Mouse (Mus musculus) forebrain, postnatal 0 days (tissue): ENCODE results near the gene Rab10. TPM values are rescaled to one million over a fixed set of nuclear protein-coding genes. Genes with fewer than 3 reads are reported as not detected.
A peak's percentile ranks its signal among the peaks of the same experiment; 100 is the strongest.

Source experiments
- ATAC-seq: fragments of 200-750 bp; cut with Nextera tagmentation; 2 replicates; pipeline ENCODE4 v1.8.0; 2017; ENCODE audit warnings: mild to moderate bottlenecking, moderate library complexity
- DNase-seq: peaks from one replicate; pipeline ENCODE4 v3.0.0-alpha.2; 2015
- H3K27ac ChIP-seq: fragments of 300-500 bp; sonication (generic); 2 replicates; pipeline ENCODE4 v1.5.1; 2014; ENCODE audit warnings: low read depth, mild to moderate bottlenecking, antibody characterized with exemption, low read length, moderate library complexity, mixed read lengths
- H3K27me3 ChIP-seq: fragments of 300-500 bp; sonication (generic); 2 replicates; pipeline ENCODE4 v1.6.1; 2014; ENCODE audit warnings: mild to moderate bottlenecking, low read length, mixed read lengths; ENCODE audit not compliant: insufficient read depth
- H3K36me3 ChIP-seq: fragments of 300-500 bp; sonication (generic); 2 replicates; pipeline ENCODE4 v1.6.1; 2014; ENCODE audit warnings: mild to moderate bottlenecking, moderate library complexity; ENCODE audit not compliant: insufficient read depth
- H3K4me1 ChIP-seq: fragments of 300-500 bp; sonication (generic); 2 replicates; pipeline ENCODE4 v1.6.1; 2014; ENCODE audit warnings: antibody characterized with exemption; ENCODE audit not compliant: insufficient read depth
- H3K4me2 ChIP-seq: fragments of 300-500 bp; sonication (generic); 2 replicates; pipeline ENCODE4 v1.6.1; 2014; ENCODE audit warnings: low read depth, mild to moderate bottlenecking, moderate library complexity
- H3K4me3 ChIP-seq: fragments of 300-500 bp; sonication (generic); 2 replicates; pipeline ENCODE4 v1.5.1; 2014; ENCODE audit warnings: low read depth, low read length, mixed read lengths
- H3K9ac ChIP-seq: fragments of 300-500 bp; sonication (generic); 2 replicates; pipeline ENCODE4 v1.6.1; 2014; ENCODE audit warnings: mild to moderate bottlenecking
- H3K9me3 ChIP-seq: fragments of 300-500 bp; sonication (generic); 2 replicates; pipeline ENCODE4 v1.6.1; 2016; ENCODE audit warnings: low read length
- CTCF ChIP-seq: sonication (generic); IDR thresholded peaks from 2 replicates; pipeline ENCODE4 v1.5.1; 2016; ENCODE audit warnings: antibody characterized with exemption, control low read depth, low read depth
- WGBS: fragments of 180-500 bp; shearing (Covaris S2); extraction: QIAGEN DNeasy Blood & Tissue Kit; methylation state at CpG from one replicate; pipeline ENCODE4 v1.1.7; 2014; 5-methylcytosine and 5-hydroxymethylcytosine counted together
- polyA plus RNA-seq: library from polyadenylated mRNA; unstranded; fragments of >200 nt; fragmentation: Nextera tagmentation; extraction: Ambion mirVana; gene quantifications from 2 replicates; pipeline ENCODE4 v1.2.1, GENCODE M21; 2015
- total RNA-seq: library from RNA; depleted of rRNA; stranded (reverse); fragments of >200 nt; gene quantifications from 2 replicates; pipeline ENCODE4 v1.2.3, GENCODE M21; 2014; rRNA removed

Gene Rab10
- total and polyA plus RNA-seq, 2 experiments from 2014 or later: 151 to 237 TPM

- Histone ChIP-seq H3K4me2 (no peak overlapping the region), H3K9ac (no peak overlapping the region), H3K27me3 (no peaks in the 10 kb centered on the region), H3K4me1 (no peaks in the 10 kb centered on the region), H3K4me3 (no peak overlapping the region), H3K9me3 (no peaks in the 10 kb centered on the region), H3K27ac (no peak overlapping the region), H3K36me3 (no peaks in the 10 kb centered on the region)
- no peak for TF ChIP-seq CTCF
- ATAC-seq (no peak), DNase-seq (no peak)
- 58% methylated on average over 2 of the region's 2 CpGs for WGBS
Observed at GRCm38 (mm10) chr12:3223352-3223751, 86.4 kb downstream of the Rab10 start.

DNA sequence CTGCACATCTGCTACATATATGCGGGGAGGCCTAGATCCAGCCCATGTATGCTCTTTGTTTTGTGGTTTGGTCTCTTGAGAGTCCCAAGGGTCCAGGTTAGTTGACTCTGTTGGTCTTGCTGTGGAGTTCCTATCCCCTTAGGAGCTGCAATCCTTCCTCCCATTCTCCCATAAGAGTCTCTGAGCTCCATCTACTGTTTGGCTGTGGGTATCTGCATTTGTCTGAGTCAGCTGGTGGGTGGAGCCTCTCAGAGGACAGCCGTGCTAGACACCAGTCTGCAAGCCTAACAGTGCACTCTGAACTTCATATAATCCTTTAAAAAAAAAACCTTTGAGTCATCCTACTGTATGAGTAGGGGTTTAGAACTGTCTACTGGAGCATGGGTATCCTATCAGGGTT, 99.6 kb downstream of the Rab10 start:
- WGBS: 61% methylated on average over 2 of the region's 2 CpGs
- no peaks in the 10 kb centered on the region for H3K27me3 ChIP-seq
- no peaks in the 10 kb centered on the region for H3K36me3 ChIP-seq
- TF ChIP-seq CTCF: no peak
- no peak overlapping the region for H3K4me3 ChIP-seq
- no peaks in the 10 kb centered on the region for H3K4me1 ChIP-seq
- no peak overlapping the region for H3K4me2 ChIP-seq
- DNase-seq: no peak
- no peak overlapping the region for H3K9ac ChIP-seq
- no peak overlapping the region for H3K27ac ChIP-seq
- ATAC-seq: no peak
- H3K9me3 ChIP-seq: no peaks in the 10 kb centered on the region

- Histone ChIP-seq H3K4me1 (no peaks in the 10 kb centered on the region), H3K4me2 (no peak overlapping the region), H3K9me3 (no peaks in the 10 kb centered on the region), H3K9ac (no peak overlapping the region), H3K27me3 (no peaks in the 10 kb centered on the region), H3K27ac (no peak overlapping the region), H3K36me3 (no peaks in the 10 kb centered on the region), H3K4me3 (no peak overlapping the region)
- DNase-seq (no peak), ATAC-seq (no peak)
- 0 out of 2 replicates have a peak, but pooled peaks have one; percentile 7 for TF ChIP-seq CTCF
- WGBS: 57% methylated on average over 1 of the region's 1 CpGs
Observed at GRCm38 (mm10) chr12:3209163-3209562, 100.6 kb downstream of the Rab10 start.

Other genes starting within 250 kb of the Rab10 start
- 154 and 160 TPM in 2 replicates for gene Kif3c, start 55.2 kb upstream of the Rab10 start, total RNA-seq
- gene Kif3c, start 55.2 kb upstream of the Rab10 start, polyA plus RNA-seq: 71.5 and 84.5 TPM in 2 replicates
- gene Asxl2, start 116.9 kb upstream of the Rab10 start, total RNA-seq: 17.8 and 19.9 TPM in 2 replicates
- 3.3 and 7.3 TPM in 2 replicates for gene Asxl2, start 116.9 kb upstream of the Rab10 start, polyA plus RNA-seq